Mouse (Mus musculus) heart, embryonic 14.5 days (tissue): ENCODE results near the gene Rapgef1. TPM values are rescaled to one million over a fixed set of nuclear protein-coding genes. Genes with fewer than 3 reads are reported as not detected.

Source experiments
- ATAC-seq: fragments of 200-750 bp; cut with Nextera tagmentation; 2 replicates; pipeline ENCODE4 v1.8.0; 2017; ENCODE audit warnings: low read depth, moderate TSS enrichment; ENCODE audit not compliant: insufficient number of reproducible peaks, insufficient read depth, low FRiP score
- H3K27ac ChIP-seq, 2 experiments: fragments of 200-500 bp in 1 of 2; fragments of 300-500 bp in 1 of 2; sonication (generic) in 1 of 2; replicated peaks in 1 of 2; 2 replicates each; pipeline ENCODE4 v1.5.1; 2012 to 2014; ENCODE audit warnings: low read depth in 2 of 2, low read length in 2 of 2, control low read depth in 1 of 2, mild to moderate bottlenecking in 1 of 2, mixed read lengths in 1 of 2; ENCODE audit not compliant: control insufficient read depth in 1 of 2, insufficient read depth in 1 of 2
- H3K27me3 ChIP-seq: fragments of 300-500 bp; sonication (generic); 2 replicates; pipeline ENCODE4 v1.6.1; 2014; ENCODE audit warnings: mild to moderate bottlenecking, low read length, control low read depth; ENCODE audit not compliant: control insufficient read depth, insufficient read depth
- H3K36me3 ChIP-seq: fragments of 300-500 bp; sonication (generic); 2 replicates; pipeline ENCODE4 v1.6.1; 2014; ENCODE audit warnings: mild to moderate bottlenecking, control low read depth, low read length, mixed read lengths; ENCODE audit not compliant: control insufficient read depth, insufficient read depth
- H3K4me1 ChIP-seq, 2 experiments: fragments of 200-500 bp in 1 of 2; fragments of 300-500 bp in 1 of 2; sonication (generic) in 1 of 2; 2 replicates each; pipeline ENCODE4 v1.6.1; 2012 to 2014; ENCODE audit warnings: low read length in 2 of 2, control low read depth in 1 of 2, mixed read lengths in 1 of 2; ENCODE audit not compliant: control insufficient read depth in 2 of 2, insufficient read depth in 2 of 2
- H3K4me2 ChIP-seq: fragments of 300-500 bp; sonication (generic); 2 replicates; pipeline ENCODE4 v1.6.1; 2014; ENCODE audit warnings: mild to moderate bottlenecking, low read length
- H3K4me3 ChIP-seq, 2 experiments: fragments of 200-500 bp in 1 of 2; fragments of 300-500 bp in 1 of 2; sonication (generic) in 1 of 2; 2 replicates each; pipeline ENCODE4 v1.5.1; 2012 to 2014; ENCODE audit warnings: low read length in 2 of 2, mild to moderate bottlenecking in 2 of 2, control low read depth in 1 of 2, low read depth in 1 of 2, moderate library complexity in 1 of 2; ENCODE audit not compliant: control insufficient read depth in 1 of 2, insufficient read depth in 1 of 2
- H3K9ac ChIP-seq: fragments of 300-500 bp; sonication (generic); 2 replicates; pipeline ENCODE4 v1.6.1; 2014; ENCODE audit warnings: mild to moderate bottlenecking, low read length
- H3K9me3 ChIP-seq: fragments of 300-500 bp; sonication (generic); 2 replicates; pipeline ENCODE4 v1.6.1; 2016; ENCODE audit warnings: low read length, control low read depth; ENCODE audit not compliant: control insufficient read depth
- WGBS: fragments of 180-500 bp; shearing (Covaris S2); extraction: QIAGEN DNeasy Blood & Tissue Kit; methylation state at CpG from one replicate; pipeline ENCODE4 v1.1.7; 2014; 5-methylcytosine and 5-hydroxymethylcytosine counted together
- polyA plus RNA-seq: library from polyadenylated mRNA; unstranded; fragments of >200 nt; fragmentation: Nextera tagmentation; extraction: Ambion mirVana; gene quantifications from 2 replicates; pipeline ENCODE4 v1.2.1, GENCODE M21; 2014

Rapgef1 gene
- polyA plus RNA-seq, 1 experiment from 2014 or later: 12.6 TPM

GRCm38 (mm10) chr2:29732559-29732958 is 113.0 kb downstream of the Rapgef1 start:
- no peaks in the 10 kb centered on the region for H3K27me3 ChIP-seq
- WGBS: 84% methylated on average over 10 of the region's 10 CpGs
- no peaks in the 10 kb centered on the region for H3K9me3 ChIP-seq
- H3K27ac ChIP-seq: no peak overlapping the region
- H3K4me2 ChIP-seq: no peak overlapping the region
- H3K4me3 ChIP-seq: no peak overlapping the region
- no peak overlapping the region for H3K9ac ChIP-seq
- H3K36me3 ChIP-seq: peaks cover 81% of the 10 kb centered on the region
- peaks cover 3 to 7% of the 10 kb centered on the region in 2 experiments; a peak in 2 of 4 replicates for H3K4me1 ChIP-seq
- ATAC-seq: no peak

- Histone ChIP-seq H3K27ac (no peak overlapping the region), H3K4me1 (peaks cover 5 to 12% of the 10 kb centered on the region in 2 experiments; a peak in 2 of 4 replicates), H3K4me3 (no peak overlapping the region), H3K27me3 (no peaks in the 10 kb centered on the region), H3K9ac (no peak overlapping the region), H3K36me3 (peaks cover 82% of the 10 kb centered on the region), H3K9me3 (no peaks in the 10 kb centered on the region), H3K4me2 (no peak overlapping the region)
- 90% methylated on average over 5 of the region's 5 CpGs for WGBS
- no peak for ATAC-seq
Observed at GRCm38 (mm10) chr2:29733348-29733747, 113.8 kb downstream of the Rapgef1 start.

- H3K36me3 ChIP-seq: peaks cover 84% of the 10 kb centered on the region
- ATAC-seq: no peak
Observed at GRCm38 (mm10) chr2:29735708-29736107, 116.2 kb downstream of the Rapgef1 start.

GRCm38 (mm10) chr2:29737209-29737925 is 117.8 kb downstream of the Rapgef1 start:
- peak overlapping the region; percentile 34 to 50 for H3K27ac ChIP-seq
- WGBS: 58% methylated on average over 12 of the region's 12 CpGs
- no peak overlapping the region for H3K9ac ChIP-seq
- no peak overlapping the region for H3K4me2 ChIP-seq
- no peaks in the 10 kb centered on the region for H3K27me3 ChIP-seq
- peaks cover 5 to 12% of the 10 kb centered on the region in 2 experiments; a peak in 2 of 4 replicates for H3K4me1 ChIP-seq
- H3K36me3 ChIP-seq: peaks cover 71% of the 10 kb centered on the region
- no peaks in the 10 kb centered on the region for H3K9me3 ChIP-seq
- ATAC-seq: peak; percentile 23; the same call in 1 of the 2 replicates
- H3K4me3 ChIP-seq: no peak overlapping the region

More at GRCm38 (mm10) chr2:29735708-29736107, 116.2 kb downstream of the Rapgef1 start:
- WGBS: 86% methylated on average over 12 of the region's 12 CpGs
- Histone ChIP-seq H3K27ac (no peak overlapping the region), H3K9me3 (no peaks in the 10 kb centered on the region), H3K4me2 (no peak overlapping the region), H3K27me3 (no peaks in the 10 kb centered on the region), H3K4me1 (peaks cover 5 to 12% of the 10 kb centered on the region in 2 experiments; a peak in 2 of 4 replicates), H3K4me3 (no peak overlapping the region), H3K9ac (no peak overlapping the region)

GRCm38 (mm10) chr2:29738799-29739198 is 119.3 kb downstream of the Rapgef1 start:
- WGBS: 57% methylated on average over 4 of the region's 4 CpGs
- Histone ChIP-seq H3K27ac (no peak overlapping the region), H3K4me3 (no peak overlapping the region), H3K4me2 (no peak overlapping the region), H3K9ac (no peak overlapping the region), H3K36me3 (peaks cover 60% of the 10 kb centered on the region), H3K27me3 (no peaks in the 10 kb centered on the region), H3K4me1 (peaks cover 5 to 12% of the 10 kb centered on the region in 2 experiments; a peak in 2 of 4 replicates), H3K9me3 (no peaks in the 10 kb centered on the region)
- ATAC-seq: no peak

- no peak for ATAC-seq
- H3K4me3 ChIP-seq: no peak overlapping the region
- no peaks in the 10 kb centered on the region for H3K27me3 ChIP-seq
- no peak overlapping the region for H3K9ac ChIP-seq
- 66% methylated on average over 5 of the region's 5 CpGs for WGBS
- H3K27ac ChIP-seq: no peak overlapping the region
- H3K36me3 ChIP-seq: peaks cover 54% of the 10 kb centered on the region
- H3K4me1 ChIP-seq: peaks cover 5 to 12% of the 10 kb centered on the region in 2 experiments; a peak in 2 of 4 replicates
- no peaks in the 10 kb centered on the region for H3K9me3 ChIP-seq
- no peak overlapping the region for H3K4me2 ChIP-seq
Observed at GRCm38 (mm10) chr2:29739368-29739767, 119.8 kb downstream of the Rapgef1 start.

GRCm38 (mm10) chr2:29741207-29741606 is 121.7 kb downstream of the Rapgef1 start:
- no peak overlapping the region for H3K27ac ChIP-seq
- H3K4me2 ChIP-seq: no peak overlapping the region
- ATAC-seq: no peak
- no peaks in the 10 kb centered on the region for H3K9me3 ChIP-seq
- H3K9ac ChIP-seq: no peak overlapping the region
- H3K4me3 ChIP-seq: no peak overlapping the region
- WGBS: 87% methylated on average over 6 of the region's 6 CpGs
- peaks cover 2% of the 10 kb centered on the region for H3K27me3 ChIP-seq
- H3K4me1 ChIP-seq: peaks cover 5 to 12% of the 10 kb centered on the region in 2 experiments; a peak in 2 of 4 replicates
- peaks cover 39% of the 10 kb centered on the region for H3K36me3 ChIP-seq
